Mouse (Mus musculus) hindbrain, embryonic 11.5 days (tissue): ENCODE measurements at regions not wholly inside any gene's neighbourhood (a gene's known extent, or its start where the extent isn't known, plus 50 kb on each side); places are given as distances from the start of the nearest gene placed in this dataset.

ENCODE experiments used
- ATAC-seq: fragments of 200-750 bp; cut with Nextera tagmentation; 2 replicates; pipeline ENCODE4 v1.8.0; 2017; ENCODE audit warnings: mild to moderate bottlenecking, moderate TSS enrichment, moderate library complexity; ENCODE audit not compliant: low FRiP score
- DNase-seq: peaks from one replicate; pipeline ENCODE4 v3.0.0-alpha.2; 2015; ENCODE audit warnings: low spot score
- H3K27ac ChIP-seq: fragments of 300-500 bp; sonication (generic); 2 replicates; pipeline ENCODE4 v1.5.1; 2014; ENCODE audit warnings: mild to moderate bottlenecking, low read depth, low read length
- H3K27me3 ChIP-seq: fragments of 300-500 bp; sonication (generic); 2 replicates; pipeline ENCODE4 v1.6.1; 2014; ENCODE audit warnings: mild to moderate bottlenecking, low read length, moderate library complexity, mixed read lengths; ENCODE audit not compliant: control insufficient read depth, insufficient read depth
- H3K36me3 ChIP-seq: fragments of 300-500 bp; sonication (generic); 2 replicates; pipeline ENCODE4 v1.6.1; 2014; ENCODE audit warnings: mild to moderate bottlenecking, low read length, moderate library complexity, mixed read lengths; ENCODE audit not compliant: control insufficient read depth, insufficient read depth
- H3K4me1 ChIP-seq: fragments of 300-500 bp; sonication (generic); replicated peaks from 2 replicates; pipeline ENCODE4 v1.6.1; 2014; ENCODE audit warnings: low read length, mixed read lengths; ENCODE audit not compliant: control insufficient read depth, insufficient read depth
- H3K4me2 ChIP-seq: fragments of 300-500 bp; sonication (generic); replicated peaks from 2 replicates; pipeline ENCODE4 v1.6.1; 2014; ENCODE audit warnings: mild to moderate bottlenecking, low read depth, low read length
- H3K4me3 ChIP-seq: fragments of 300-500 bp; sonication (generic); 2 replicates; pipeline ENCODE4 v1.5.1; 2014; ENCODE audit warnings: low read depth, low read length
- H3K9ac ChIP-seq: fragments of 300-500 bp; sonication (generic); 2 replicates; pipeline ENCODE4 v1.6.1; 2014; ENCODE audit warnings: low read depth, low read length
- H3K9me3 ChIP-seq: fragments of 300-500 bp; sonication (generic); 2 replicates; pipeline ENCODE4 v1.6.1; 2016; ENCODE audit warnings: low read length; ENCODE audit not compliant: control insufficient read depth
- WGBS: fragments of 180-500 bp; shearing (Covaris S2); extraction: QIAGEN DNeasy Blood & Tissue Kit; methylation state at CpG from one replicate; pipeline ENCODE4 v1.1.7; 2014; 5-methylcytosine and 5-hydroxymethylcytosine counted together

- Histone ChIP-seq H3K4me2 (no peak overlapping the region), H3K4me1 (no peaks in the 10 kb centered on the region), H3K27ac (no peak overlapping the region), H3K9ac (no peak overlapping the region), H3K36me3 (no peaks in the 10 kb centered on the region), H3K27me3 (no peaks in the 10 kb centered on the region), H3K4me3 (no peak overlapping the region), H3K9me3 (no peaks in the 10 kb centered on the region)
- no peak for DNase-seq
- ATAC-seq = no peak
- WGBS = 87% methylated on average over 6 of the region's 6 CpGs
Measured at GRCm38 (mm10) chr9:67610696-67611095, 51.2 kb upstream of the Tln2 start.

GRCm38 (mm10) chr9:67611676-67612075 is 52.2 kb upstream of the Tln2 start:
- 88% methylated on average over 6 of the region's 6 CpGs for WGBS
- DNase-seq = no peak
- Histone ChIP-seq H3K4me2 (no peak overlapping the region), H3K36me3 (no peaks in the 10 kb centered on the region), H3K27me3 (no peaks in the 10 kb centered on the region), H3K9ac (no peak overlapping the region), H3K4me1 (no peaks in the 10 kb centered on the region), H3K9me3 (no peaks in the 10 kb centered on the region), H3K4me3 (no peak overlapping the region), H3K27ac (no peak overlapping the region)
- no peak for ATAC-seq

- no peak overlapping the region for H3K4me2 ChIP-seq
- no peak overlapping the region for H3K9ac ChIP-seq
- H3K4me3 ChIP-seq = no peak overlapping the region
- H3K9me3 ChIP-seq = no peaks in the 10 kb centered on the region
- no peaks in the 10 kb centered on the region for H3K4me1 ChIP-seq
- H3K27ac ChIP-seq = no peak overlapping the region
- DNase-seq (no peak), ATAC-seq (no peak)
- 92% methylated on average over 2 of the region's 2 CpGs for WGBS
- no peaks in the 10 kb centered on the region for H3K36me3 ChIP-seq
- H3K27me3 ChIP-seq = no peaks in the 10 kb centered on the region
Measured at GRCm38 (mm10) chr9:67612101-67612500, 52.6 kb upstream of the Tln2 start.

DNA sequence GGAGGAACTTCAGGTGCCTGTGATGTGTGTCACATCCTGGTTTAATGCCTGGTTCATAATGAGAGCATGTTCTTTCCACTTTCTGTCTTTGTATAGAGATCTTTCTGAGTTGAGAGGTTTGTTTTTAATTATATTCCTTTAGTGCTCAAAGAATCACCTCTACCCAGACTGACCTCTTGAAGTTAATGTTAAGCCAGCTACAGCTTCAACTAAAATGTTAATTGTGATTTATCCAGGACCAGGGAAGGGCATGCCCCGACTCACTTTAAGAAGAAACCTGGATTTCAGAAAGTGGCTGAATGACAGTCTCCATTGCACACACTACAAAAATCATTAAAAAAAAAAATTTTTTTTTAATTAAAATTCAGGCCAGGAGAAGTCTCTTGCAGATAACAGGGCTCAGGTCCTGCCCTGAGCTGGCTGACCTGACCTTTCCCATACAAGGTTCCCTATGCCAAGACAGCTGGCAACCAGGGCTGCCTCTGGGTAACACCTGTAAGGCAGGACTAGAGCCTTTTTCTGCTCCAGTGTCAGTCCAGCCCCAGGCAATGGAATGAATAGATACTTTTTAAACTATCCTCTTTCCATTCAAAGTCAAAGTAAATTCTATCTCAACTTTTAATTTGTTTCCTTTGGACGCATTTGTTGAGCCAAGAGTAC is 54.7 kb upstream of the Tln2 start:
- H3K4me1 ChIP-seq = no peaks in the 10 kb centered on the region
- no peak overlapping the region for H3K9ac ChIP-seq
- ATAC-seq = no peak
- 80% methylated on average over 2 of the region's 2 CpGs for WGBS
- no peaks in the 10 kb centered on the region for H3K27me3 ChIP-seq
- H3K9me3 ChIP-seq = no peaks in the 10 kb centered on the region
- DNase-seq = no peak
- no peak overlapping the region for H3K4me2 ChIP-seq
- no peaks in the 10 kb centered on the region for H3K36me3 ChIP-seq
- no peak overlapping the region for H3K27ac ChIP-seq
- no peak overlapping the region for H3K4me3 ChIP-seq

DNA sequence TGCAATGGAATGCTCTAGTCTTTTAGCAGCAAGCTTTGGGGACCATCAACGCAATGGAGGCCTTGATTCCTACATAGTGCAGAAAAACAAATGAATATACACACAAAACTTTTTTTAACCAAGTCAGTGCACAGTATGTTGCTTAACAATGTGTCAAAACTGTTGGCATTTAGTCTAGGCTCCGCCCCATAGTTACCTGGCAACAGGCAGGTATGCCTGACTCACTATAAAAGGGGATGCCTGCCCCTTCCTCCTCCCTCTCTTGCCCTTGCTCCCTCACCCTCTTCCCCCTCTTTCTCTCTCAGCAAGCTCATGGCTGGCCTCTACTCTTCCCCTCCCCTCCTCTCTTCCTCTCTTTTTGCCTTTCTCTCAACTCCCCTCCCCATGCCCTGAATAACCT is 56.7 kb upstream of the Tln2 start:
- Histone ChIP-seq H3K4me2 (no peak overlapping the region), H3K9me3 (no peaks in the 10 kb centered on the region), H3K9ac (no peak overlapping the region), H3K4me1 (no peaks in the 10 kb centered on the region), H3K36me3 (no peaks in the 10 kb centered on the region), H3K4me3 (no peak overlapping the region), H3K27me3 (no peaks in the 10 kb centered on the region), H3K27ac (no peak overlapping the region)
- DNase-seq = no peak
- 86% methylated on average over 2 of the region's 2 CpGs for WGBS
- no peak for ATAC-seq

- Histone ChIP-seq H3K4me2 (no peak overlapping the region), H3K36me3 (no peaks in the 10 kb centered on the region), H3K4me3 (no peak overlapping the region), H3K9ac (no peak overlapping the region), H3K27me3 (no peaks in the 10 kb centered on the region), H3K27ac (no peak overlapping the region), H3K4me1 (no peaks in the 10 kb centered on the region), H3K9me3 (no peaks in the 10 kb centered on the region)
- no peak for ATAC-seq
- DNase-seq = peak; percentile 32
- 50% methylated on average over 14 of the region's 14 CpGs for WGBS
Measured at GRCm38 (mm10) chr9:67617341-67618217, 58.1 kb upstream of the Tln2 start.

DNA sequence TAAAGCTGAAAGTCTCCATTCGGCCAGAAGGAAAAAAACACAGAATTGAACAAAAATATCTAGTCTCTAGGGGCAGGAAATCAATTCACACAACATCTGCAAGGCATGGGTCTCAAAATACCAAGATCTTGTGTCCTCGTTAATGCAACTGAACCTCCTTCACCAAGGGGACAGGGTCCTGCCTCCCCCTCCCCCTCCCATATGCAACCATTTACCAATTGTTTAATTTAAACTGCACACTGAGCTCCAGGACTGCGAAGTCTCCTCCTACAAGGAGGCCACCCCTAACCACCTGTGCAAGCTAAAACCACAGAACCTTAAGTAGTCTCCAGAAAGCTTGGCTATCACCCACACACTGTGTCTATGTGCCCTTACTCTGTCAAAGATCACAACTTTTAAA is 61.4 kb upstream of the Tln2 start:
- 66% methylated on average over 3 of the region's 3 CpGs for WGBS

GRCm38 (mm10) chr9:67627196-67627595 is 67.7 kb upstream of the Tln2 start:
- Histone ChIP-seq H3K9me3 (no peaks in the 10 kb centered on the region), H3K36me3 (no peaks in the 10 kb centered on the region), H3K27ac (no peak overlapping the region), H3K9ac (no peak overlapping the region), H3K4me1 (0 out of 2 replicates have a peak, but pooled peaks cover 4% of the 10 kb centered on the region), H3K4me3 (no peak overlapping the region), H3K4me2 (no peak overlapping the region), H3K27me3 (peaks cover 2% of the 10 kb centered on the region; the same call in 1 of the 2 replicates)
- 90% methylated on average over 2 of the region's 2 CpGs for WGBS
- ATAC-seq (no peak), DNase-seq (no peak)

More for the DNA sequence above, 61.4 kb upstream of the Tln2 start:
- H3K36me3 ChIP-seq = no peaks in the 10 kb centered on the region
- no peak overlapping the region for H3K27ac ChIP-seq
- H3K4me1 ChIP-seq = no peaks in the 10 kb centered on the region
- H3K9ac ChIP-seq = no peak overlapping the region
- H3K27me3 ChIP-seq = no peaks in the 10 kb centered on the region
- H3K9me3 ChIP-seq = no peaks in the 10 kb centered on the region
- DNase-seq (no peak), ATAC-seq (no peak)
- H3K4me2 ChIP-seq = no peak overlapping the region
- H3K4me3 ChIP-seq = no peak overlapping the region

GRCm38 (mm10) chr9:67629624-67630023 is 70.1 kb upstream of the Tln2 start:
- WGBS = 25% methylated on average over 6 of the region's 6 CpGs
- Histone ChIP-seq H3K9me3 (no peaks in the 10 kb centered on the region), H3K27ac (no peak overlapping the region), H3K4me1 (0 out of 2 replicates have a peak, but pooled peaks cover 7% of the 10 kb centered on the region), H3K4me2 (no peak overlapping the region), H3K9ac (no peak overlapping the region), H3K36me3 (no peaks in the 10 kb centered on the region), H3K27me3 (peaks cover 5% of the 10 kb centered on the region), H3K4me3 (no peak overlapping the region)
- DNase-seq (no peak), ATAC-seq (no peak)
